Comparison of ENCODE assay signal across 20 mouse cellular contexts in the genomic region with DNA sequence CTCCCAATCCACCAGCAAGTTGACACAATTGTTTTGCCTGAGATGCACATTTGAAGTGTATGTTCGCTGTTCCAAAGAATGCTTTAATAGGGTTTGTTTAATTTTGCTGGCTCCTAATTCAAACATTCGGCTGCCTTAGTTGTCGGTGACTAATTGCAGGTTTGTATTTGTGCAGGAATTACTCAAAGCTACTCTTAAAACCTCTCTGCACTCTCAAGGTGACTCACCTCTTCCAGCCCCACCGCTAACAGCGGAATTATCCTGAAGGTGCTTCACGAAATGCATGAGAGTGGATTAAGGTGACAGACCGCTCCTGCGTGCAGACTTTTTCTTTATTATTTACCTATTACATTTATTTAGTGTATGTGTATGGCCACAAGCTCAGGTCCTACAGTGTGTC. TPM values are rescaled to one million over a fixed set of nuclear protein-coding genes. Genes with fewer than 3 reads are reported as not detected.
DNase-seq lines count a peak whose midpoint lies in the region; ATAC-seq and TF ChIP-seq lines count a peak whose summit lies in the region.
"Had no signal": no experiment of that assay in that cellular context is flagged by ENCODE, and none has a peak within 500 bp of the region (broad histone marks: within the 10 kb centered on the region; RNA-seq: fewer than 3 reads in every experiment).

No protein-coding gene starts in this region.

- H3K27me3 ChIP-seq in lung, embryonic 16.5 days (ENCODE audit: control insufficient read depth, insufficient read depth, low read depth, low read length): no peaks in the 10 kb centered on the region
- H3K27me3 ChIP-seq in myocyte (ENCODE audit: control insufficient read depth, insufficient read depth, insufficient read length): no peaks in the 10 kb centered on the region
- no peaks in the 10 kb centered on the region for H3K27me3 ChIP-seq in stomach, postnatal 0 days (ENCODE audit: control insufficient read depth, insufficient read depth, low read length)
- H3K27me3 ChIP-seq: heart, embryonic 13.5 days had no signal

- H3K36me3 ChIP-seq in lung, embryonic 16.5 days (ENCODE audit: control insufficient read depth, insufficient read depth, low read length): no peaks in the 10 kb centered on the region
- no peaks in the 10 kb centered on the region for H3K36me3 ChIP-seq in myocyte (ENCODE audit: control insufficient read depth, insufficient read depth)
- H3K36me3 ChIP-seq in stomach, postnatal 0 days (ENCODE audit: control insufficient read depth, insufficient read depth, low read length): no peaks in the 10 kb centered on the region
- H3K36me3 ChIP-seq: embryonic facial prominence, embryonic 10.5 days; forebrain, embryonic 10.5 days; G1E; heart, embryonic 13.5 days; hindbrain, embryonic 13.5 days had no signal

- peak; percentile 53; the same call in 1 of the 2 replicates for ATAC-seq in lung, embryonic 16.5 days (ENCODE audit: low read depth)
- ATAC-seq in stomach, postnatal 0 days (ENCODE audit: low FRiP score, low TSS enrichment): peak; percentile 78
- ATAC-seq: forebrain, embryonic 14.5 days; hindbrain, postnatal 0 days had no signal

- DNase-seq in lung, adult 2 months: peak; percentile 35
- DNase-seq in lung, postnatal 14 days: no peak
- peak; percentile 40 for DNase-seq in stomach, postnatal 0 days (ENCODE audit: low spot score)
- DNase-seq in cerebellum, adult 11 months: no peak
- DNase-seq in adrenal gland, adult 18-20 months (ENCODE audit: low spot score in 2 of 2): no peak
- DNase-seq in heart, postnatal 4 days: no peak
- DNase-seq: adrenal gland, postnatal 14 days; gastrocnemius, adult 2 months; gastrocnemius, postnatal 25 days; heart, postnatal 36 days had no signal

- H3K27ac ChIP-seq in lung, embryonic 16.5 days (ENCODE audit: low read length): peak overlapping the region; percentile 15; the same call in 1 of the 2 replicates
- no peak overlapping the region for H3K27ac ChIP-seq in stomach, postnatal 0 days (replicated peaks)
- H3K27ac ChIP-seq: embryonic facial prominence, embryonic 10.5 days; forebrain, embryonic 10.5 days; gastrocnemius, adult 2 months; heart, embryonic 13.5 days; hindbrain, embryonic 13.5 days; hindbrain, postnatal 0 days had no signal

- no peak for TF ChIP-seq CTCF in lung, adult 2 months (IDR thresholded peaks at IDR 0.05; ENCODE audit: insufficient read depth, low read length)
- TF ChIP-seq CTCF in stomach, postnatal 0 days (IDR thresholded peaks at IDR 0.05; ENCODE audit: low read depth): no peak

- H3K79me2 ChIP-seq in myocyte (ENCODE audit: control insufficient read depth, insufficient read depth): no peaks in the 10 kb centered on the region

- no peak for TF ChIP-seq EP300 in stomach, postnatal 0 days (optimal IDR thresholded peaks at IDR 0.05)

- no peak overlapping the region for H3K9ac ChIP-seq in lung, embryonic 16.5 days (ENCODE audit: low read length)
- no peak overlapping the region for H3K9ac ChIP-seq in stomach, postnatal 0 days (ENCODE audit: low read length)
- H3K9ac ChIP-seq: heart, embryonic 13.5 days; hindbrain, embryonic 13.5 days had no signal

- WGBS in lung, adult 2 months: 55% methylated on average over 8 of the region's 8 CpGs
- 38% methylated on average over 8 of the region's 8 CpGs for WGBS in lung, embryonic 16.5 days
- 31% methylated on average over 8 of the region's 8 CpGs for WGBS in stomach, postnatal 0 days

- TF ChIP-seq POLR2A in lung, adult 2 months (IDR thresholded peaks at IDR 0.05; ENCODE audit: borderline replicate concordance, extremely low read depth, low read depth, low read length): no peak
- TF ChIP-seq POLR2A in myocyte (IDR thresholded peaks at IDR 0.05; ENCODE audit: insufficient read length, low read depth): no peak

- 0 out of 2 replicates have a peak, but pooled peaks cover 3% of the 10 kb centered on the region for H3K4me1 ChIP-seq in lung, adult 2 months (ENCODE audit: control insufficient read depth, insufficient read depth, low read length)
- peaks cover 12% of the 10 kb centered on the region for H3K4me1 ChIP-seq in lung, embryonic 16.5 days (replicated peaks; ENCODE audit: control insufficient read depth, insufficient read depth, low read length)
- 0 out of 2 replicates have a peak, but pooled peaks cover 3% of the 10 kb centered on the region for H3K4me1 ChIP-seq in stomach, postnatal 0 days (replicated peaks; ENCODE audit: control insufficient read depth, insufficient read depth)

- H3K4me3 ChIP-seq in lung, adult 2 months (replicated peaks; ENCODE audit: extremely low read depth, low read depth, low read length): no peak overlapping the region
- no peak overlapping the region for H3K4me3 ChIP-seq in lung, embryonic 16.5 days (ENCODE audit: low read length)
- H3K4me3 ChIP-seq in myocyte: no peak overlapping the region
- no peak overlapping the region for H3K4me3 ChIP-seq in stomach, postnatal 0 days (ENCODE audit: low read depth, low read length)
- H3K4me3 ChIP-seq: embryonic facial prominence, embryonic 10.5 days; forebrain, embryonic 10.5 days; gastrocnemius, adult 2 months; heart, embryonic 13.5 days; hindbrain, embryonic 13.5 days had no signal

- no peak overlapping the region for H3K4me2 ChIP-seq in lung, embryonic 16.5 days (ENCODE audit: low read depth, low read length)
- H3K4me2 ChIP-seq in myocyte (ENCODE audit: low read depth): peak overlapping the region; percentile 66
- H3K4me2 ChIP-seq in stomach, postnatal 0 days (replicated peaks; ENCODE audit: low read depth): no peak overlapping the region
- H3K4me2 ChIP-seq: heart, embryonic 13.5 days; hindbrain, embryonic 13.5 days had no signal

- H3ac ChIP-seq in myocyte (ENCODE audit: control insufficient read depth, insufficient read length): no peak overlapping the region

- no peaks in the 10 kb centered on the region for H3K9me3 ChIP-seq in lung, embryonic 16.5 days (ENCODE audit: control insufficient read depth, low read length)
- H3K9me3 ChIP-seq in stomach, postnatal 0 days (ENCODE audit: control insufficient read depth, low read length): no peaks in the 10 kb centered on the region
- H3K9me3 ChIP-seq: embryonic facial prominence, embryonic 10.5 days; forebrain, embryonic 10.5 days; G1E; heart, embryonic 13.5 days; hindbrain, embryonic 13.5 days had no signal

TF ChIP-seq in myocyte, 11 proteins besides CTCF, POLR2A, EP300 and RAD21:
- TF ChIP-seq E2F4 (IDR thresholded peaks at IDR 0.05; ENCODE audit: insufficient read depth) (no peak), TCF3 (IDR thresholded peaks at IDR 0.05; ENCODE audit: insufficient read length, low read depth) (no peak), SRF (IDR thresholded peaks at IDR 0.05; ENCODE audit: control insufficient read depth, insufficient read length, low read depth) (no peak), POLR2AphosphoS2 (IDR thresholded peaks at IDR 0.05; ENCODE audit: insufficient read length, low read depth) (no peak), MYOG (IDR thresholded peaks at IDR 0.05; ENCODE audit: control insufficient read depth in 1 of 3, insufficient read depth in 1 of 3, insufficient read length in 2 of 3, low read depth in 2 of 3) (no peak), MAX (IDR thresholded peaks at IDR 0.05; ENCODE audit: low read depth) (no peak), REST (IDR thresholded peaks at IDR 0.05; ENCODE audit: insufficient read depth, insufficient read length) (no peak), TCF12 (IDR thresholded peaks at IDR 0.05; ENCODE audit: insufficient read depth, poor library complexity, severe bottlenecking) (no peak), USF1 (IDR thresholded peaks at IDR 0.05; ENCODE audit: low read depth) (no peak), CEBPB (IDR thresholded peaks at IDR 0.05; ENCODE audit: insufficient read depth, poor library complexity, severe bottlenecking) (no peak), MYOD1 (IDR thresholded peaks at IDR 0.05; ENCODE audit: control insufficient read depth in 1 of 3, insufficient read length in 2 of 3, low read depth in 2 of 3) (no peak)

RNA-seq across cellular contexts. Expression of a gene that starts 2.0 kb away (rescaled TPM):
- 0.11 TPM in 1 of 2 replicates, not detected in the other for polyA plus RNA-seq in lung, adult 2 months (2012; rRNA removed)
- 0.21 and 0.28 TPM in 2 replicates for polyA plus RNA-seq in lung, embryonic 16.5 days (2015; fragmentation: Nextera tagmentation; extraction: Ambion mirVana)
- 5.0 TPM for polyA plus RNA-seq in myocyte (2012; fragmentation: generic; extraction: Trizol)
- not detected in 2 replicates for polyA plus RNA-seq in stomach, postnatal 0 days (2015; fragmentation: Nextera tagmentation; extraction: Ambion mirVana)
- not detected for total RNA-seq in adrenal gland, adult 18-20 months (2021)
- total RNA-seq in heart, postnatal 4 days (2021): not detected
- total RNA-seq: adrenal gland, postnatal 14 days; gastrocnemius, adult 2 months; gastrocnemius, postnatal 25 days; heart, postnatal 36 days; hindbrain, postnatal 0 days had no signal
- polyA plus RNA-seq: embryonic facial prominence, embryonic 14.5 days; forebrain, embryonic 10.5 days; forebrain, embryonic 14.5 days; G1E; hindbrain, embryonic 13.5 days; hindbrain, postnatal 0 days had no signal

Comparison
In these comparisons a context has a peak if more than half of its experiments do, and no peak if none do; other contexts are left out.
1. DNase-seq: peak in lung, adult 2 months (single experiment) and stomach, postnatal 0 days (single experiment); none in lung, postnatal 14 days (single experiment), cerebellum, adult 11 months (single experiment), adrenal gland, adult 18-20 months (0 of 2) and heart, postnatal 4 days (single experiment).